Comparison of ENCODE assay signal across 17 mouse cellular contexts in genomic region chr16:3896553-3896952, GRCm38 (mm10). TPM values are rescaled to one million over a fixed set of nuclear protein-coding genes. Genes with fewer than 3 reads are reported as not detected.
"Had no signal": no experiment of that assay in that cellular context is flagged by ENCODE, and none has a peak within 500 bp of the region (broad histone marks: within the 10 kb centered on the region; RNA-seq: fewer than 3 reads in every experiment).

No protein-coding gene starts in this region.

- ATAC-seq: midbrain, embryonic 16.5 days had no signal

- H3K27me3 ChIP-seq: midbrain, embryonic 12.5 days; neural tube, embryonic 13.5 days; neural tube, embryonic 15.5 days had no signal

- H3K4me2 ChIP-seq: lung, embryonic 14.5 days; midbrain, embryonic 12.5 days; neural tube, embryonic 13.5 days; neural tube, embryonic 15.5 days had no signal

- H3K4me1 ChIP-seq: midbrain, embryonic 10.5 days; midbrain, embryonic 12.5 days; neural tube, embryonic 13.5 days; neural tube, embryonic 15.5 days had no signal

- H3K4me3 ChIP-seq: midbrain, embryonic 10.5 days; midbrain, embryonic 12.5 days; myocyte; neural tube, embryonic 13.5 days; neural tube, embryonic 15.5 days had no signal

- H3K27ac ChIP-seq: liver, embryonic 14.5 days; midbrain, embryonic 10.5 days; midbrain, embryonic 12.5 days; neural tube, embryonic 13.5 days; neural tube, embryonic 15.5 days had no signal

- H3K9ac ChIP-seq: liver, embryonic 14.5 days; lung, embryonic 14.5 days; midbrain, embryonic 12.5 days; neural tube, embryonic 13.5 days; neural tube, embryonic 15.5 days had no signal

- DNase-seq: lung, adult 18-20 months; lung, embryonic 14.5 days; lung, postnatal 10 days; lung, postnatal 4 days; midbrain, embryonic 14.5 days; right cerebral cortex, postnatal 14 days; spleen, adult 18-20 months; thymus, postnatal 14 days; thymus, postnatal 36 days had no signal

- H3K9me3 ChIP-seq: midbrain, embryonic 10.5 days; midbrain, embryonic 12.5 days; neural tube, embryonic 13.5 days; neural tube, embryonic 15.5 days had no signal

RNA-seq across cellular contexts. Expression of gene Gm20695, which starts 12.1 kb away (rescaled TPM):
- polyA plus RNA-seq: neural tube, embryonic 11.5 days had no signal
